Mouse (Mus musculus) fat pad, adult 2 months (tissue): ENCODE measurements around the gene Fto.

ENCODE experiments used
- DNase-seq: peaks from one replicate; pipeline ENCODE4 v3.0.0-alpha.2; 2011; ENCODE audit warnings: low read depth, low spot score; ENCODE audit errors: extremely low read depth

Gene Fto

DNA sequence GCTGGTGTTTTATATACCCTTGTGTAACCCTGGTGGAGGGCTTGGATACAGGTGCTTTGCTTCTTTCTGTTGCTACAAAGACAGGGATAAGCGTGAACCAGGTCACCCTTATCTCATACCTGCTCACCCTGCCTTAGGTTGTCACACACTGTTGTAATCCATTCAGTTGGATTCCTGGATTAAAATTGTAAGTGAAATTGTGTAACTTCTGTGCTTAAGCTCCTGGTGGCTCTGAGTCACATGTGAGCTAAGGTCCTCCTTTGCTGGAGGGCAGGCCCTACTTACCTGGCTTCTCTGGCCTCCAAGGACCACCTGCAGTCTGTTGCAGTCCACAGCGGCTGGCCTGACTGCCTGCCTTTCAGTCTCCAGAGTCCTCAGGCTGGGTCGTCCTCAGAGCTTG is 71.1 kb downstream of the Fto start:
- peak; percentile 65 for DNase-seq

GRCm38 (mm10) chr8:91385808-91386207 is 72.5 kb downstream of the Fto start:
- DNase-seq = no peak

GRCm38 (mm10) chr8:91390369-91391020 is 77.2 kb downstream of the Fto start:
- DNase-seq = no peak

- no peak for DNase-seq
Measured at GRCm38 (mm10) chr8:91392261-91392660, 78.9 kb downstream of the Fto start.

DNA sequence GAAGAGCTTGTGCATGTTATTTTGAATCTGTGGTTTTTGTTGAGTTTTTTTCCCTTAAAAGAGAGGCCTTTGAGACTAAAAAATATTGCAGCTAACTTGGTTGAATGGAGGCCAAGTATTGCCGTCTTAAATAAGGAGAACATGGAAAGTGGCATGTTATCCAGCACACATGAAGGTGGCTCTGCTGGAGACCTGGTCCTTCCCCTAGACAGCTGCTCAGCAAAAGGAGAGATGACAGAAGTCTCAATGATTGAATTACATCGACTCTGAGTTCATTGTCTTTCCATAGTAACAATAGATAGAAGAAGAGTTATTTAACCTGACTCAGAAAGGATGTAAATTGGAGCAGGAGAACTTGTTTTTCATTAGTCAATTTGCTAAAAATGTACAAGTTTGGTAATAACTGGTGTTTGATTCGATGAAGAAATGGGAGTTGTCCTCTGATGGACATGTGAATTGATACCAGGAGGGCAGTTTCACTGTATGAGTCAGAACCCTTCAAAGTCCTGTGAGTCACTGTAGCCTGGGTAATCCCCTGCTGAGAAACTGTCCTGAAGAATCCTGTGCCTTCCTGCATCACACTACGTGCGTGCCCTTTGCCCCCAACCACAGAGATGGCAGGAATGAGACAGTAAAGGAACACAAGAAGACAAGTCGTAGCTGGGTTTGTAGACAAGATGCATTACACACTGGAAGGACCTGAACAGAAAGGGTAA is 82.2 kb downstream of the Fto start:
- no peak for DNase-seq

- DNase-seq = no peak
Measured at GRCm38 (mm10) chr8:91398053-91398452, 84.7 kb downstream of the Fto start.

DNA sequence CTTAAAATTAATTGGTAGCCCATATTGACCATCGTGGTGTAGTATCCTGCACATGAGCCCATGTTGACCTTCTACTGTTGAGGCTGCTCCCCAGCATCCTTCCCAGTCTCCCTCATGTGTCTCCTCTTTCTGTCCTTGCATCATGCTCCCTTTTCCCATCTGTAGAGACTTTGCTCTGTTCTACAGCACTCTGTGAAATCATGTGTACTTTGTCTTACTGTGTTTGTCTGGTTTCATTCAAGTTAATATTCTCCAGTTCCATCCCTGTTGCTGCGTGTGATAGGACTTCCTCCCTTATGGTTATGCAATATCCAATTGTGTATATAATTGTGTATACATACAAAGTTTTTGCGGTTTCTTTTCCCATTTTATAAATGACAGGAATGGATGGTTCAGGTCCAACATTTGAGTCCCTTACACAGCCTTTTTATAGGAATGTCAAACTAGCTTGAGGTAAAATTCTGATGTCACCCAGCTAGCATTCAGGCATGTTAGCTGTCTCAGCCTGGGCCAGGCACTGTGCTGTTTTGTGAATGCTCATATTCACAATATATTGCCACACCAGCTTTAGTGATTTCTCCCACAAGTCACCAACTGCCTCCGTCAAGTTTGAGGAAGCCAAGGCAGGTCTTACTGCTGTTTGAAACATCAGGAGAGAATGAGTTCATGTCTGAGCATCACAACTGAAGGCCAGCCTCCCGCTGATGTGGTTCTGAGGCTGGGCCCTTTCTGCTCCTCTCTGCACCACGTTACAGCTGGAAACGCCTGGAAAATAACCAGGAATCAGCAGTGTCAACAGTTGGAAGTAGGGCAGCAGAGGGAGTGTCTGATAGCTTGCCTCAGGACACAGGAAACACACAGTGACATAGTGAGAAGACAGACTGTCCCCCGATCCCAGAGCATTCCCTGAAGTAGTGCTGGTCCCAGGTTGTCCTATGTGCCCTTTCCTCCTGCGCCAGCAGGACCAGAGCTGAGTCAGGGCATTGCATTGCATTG is 90.0 kb downstream of the Fto start:
- DNase-seq = no peak

DNA sequence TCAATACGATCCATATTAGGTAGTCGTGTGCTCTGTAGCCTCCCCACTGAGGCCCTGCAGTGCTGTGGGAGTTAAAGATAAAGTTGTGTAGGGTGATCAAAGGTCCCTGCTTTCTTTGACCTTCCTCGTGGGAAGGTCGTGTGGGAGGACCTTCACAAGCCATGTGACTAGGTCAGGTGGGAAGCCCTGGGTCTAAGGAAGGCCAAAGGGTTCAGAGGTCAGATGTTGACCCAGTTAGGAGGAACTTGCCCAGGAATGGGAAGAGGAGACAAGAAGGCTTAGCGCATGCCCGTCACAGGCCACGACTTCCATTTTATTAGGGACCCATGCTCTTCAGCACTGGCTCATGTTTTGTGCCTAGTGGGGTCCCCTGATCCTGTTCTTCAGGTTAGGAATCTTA is 91.0 kb downstream of the Fto start:
- no peak for DNase-seq

DNA sequence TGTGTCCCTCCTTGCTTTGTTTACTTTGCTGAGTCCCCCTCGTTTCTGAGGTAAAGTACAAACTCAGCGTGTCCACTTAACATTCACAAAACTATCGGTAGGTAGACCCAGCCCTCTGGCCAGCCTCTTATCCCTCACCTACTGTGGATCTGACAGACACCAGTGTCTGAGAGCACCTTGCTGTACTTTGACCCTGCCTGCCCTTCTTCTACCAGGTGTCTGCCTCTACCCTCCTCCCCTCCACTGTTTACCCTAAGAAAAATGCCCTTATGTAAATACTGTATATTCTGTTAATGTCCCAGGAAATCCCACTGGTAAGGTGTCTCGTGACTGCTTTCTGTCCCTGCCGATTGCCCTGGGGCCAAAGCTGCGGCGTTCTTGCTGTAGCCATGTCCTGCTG is 91.8 kb downstream of the Fto start:
- no peak for DNase-seq

GRCm38 (mm10) chr8:91406624-91407290 is 93.4 kb downstream of the Fto start:
- no peak for DNase-seq

GRCm38 (mm10) chr8:91407880-91408279 is 94.6 kb downstream of the Fto start:
- no peak for DNase-seq

DNA sequence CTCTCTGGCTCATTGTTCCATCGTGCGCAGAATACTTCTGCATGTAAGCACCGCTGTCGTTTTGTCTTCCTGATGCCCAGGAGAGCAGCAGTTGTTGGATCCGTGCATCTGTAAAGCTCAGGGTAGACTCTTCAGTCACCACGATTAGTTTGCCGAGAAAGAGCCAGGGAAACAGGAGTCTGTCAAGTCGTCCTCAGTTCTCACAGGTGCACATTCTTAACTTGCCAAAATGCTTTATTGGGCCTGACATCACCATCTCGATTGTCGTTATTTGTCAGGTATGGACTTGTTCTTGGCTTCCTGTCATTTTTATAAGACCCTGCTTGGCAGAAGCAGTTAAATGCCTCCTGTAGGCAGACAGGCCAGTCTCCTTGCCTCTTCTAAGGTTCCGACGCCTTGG is 96.7 kb downstream of the Fto start:
- DNase-seq = peak; percentile 37

DNA sequence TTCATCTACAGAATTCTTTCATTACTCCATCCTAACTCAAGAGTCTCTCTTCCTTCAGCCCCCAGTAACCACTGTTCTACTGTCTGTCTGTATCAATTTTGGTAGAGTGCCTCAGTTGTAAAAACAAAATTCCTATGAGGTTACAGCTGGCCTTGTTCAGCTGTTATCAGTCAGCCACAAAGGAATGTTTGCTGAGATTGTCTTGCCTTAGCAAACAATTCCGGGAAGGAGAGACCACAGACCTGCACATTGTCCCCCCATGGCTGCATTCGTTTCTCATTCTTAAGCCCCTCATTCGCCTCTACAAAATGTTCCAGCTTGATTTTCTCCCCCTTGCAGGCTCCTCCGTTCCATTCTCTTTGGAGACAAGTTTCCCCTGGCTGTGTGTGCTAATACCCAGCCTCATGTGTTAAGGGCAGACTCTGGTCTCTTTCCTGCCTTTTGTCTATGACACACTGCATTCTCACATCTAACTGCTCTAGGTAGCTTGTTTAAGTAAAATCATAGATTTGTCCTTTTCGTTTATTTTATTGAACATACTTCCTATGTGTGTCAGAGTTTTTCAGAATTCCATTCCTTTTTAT is 111.3 kb downstream of the Fto start:
- no peak for DNase-seq

GRCm38 (mm10) chr8:91425251-91425866 is 112.0 kb downstream of the Fto start:
- no peak for DNase-seq

- no peak for DNase-seq
Measured at GRCm38 (mm10) chr8:91426496-91426895, 113.2 kb downstream of the Fto start.

GRCm38 (mm10) chr8:91430333-91430940 is 117.1 kb downstream of the Fto start:
- no peak for DNase-seq

- DNase-seq = no peak
Measured at GRCm38 (mm10) chr8:91436036-91436435, 122.7 kb downstream of the Fto start.

GRCm38 (mm10) chr8:91443911-91444310 is 130.6 kb downstream of the Fto start:
- no peak for DNase-seq

DNA sequence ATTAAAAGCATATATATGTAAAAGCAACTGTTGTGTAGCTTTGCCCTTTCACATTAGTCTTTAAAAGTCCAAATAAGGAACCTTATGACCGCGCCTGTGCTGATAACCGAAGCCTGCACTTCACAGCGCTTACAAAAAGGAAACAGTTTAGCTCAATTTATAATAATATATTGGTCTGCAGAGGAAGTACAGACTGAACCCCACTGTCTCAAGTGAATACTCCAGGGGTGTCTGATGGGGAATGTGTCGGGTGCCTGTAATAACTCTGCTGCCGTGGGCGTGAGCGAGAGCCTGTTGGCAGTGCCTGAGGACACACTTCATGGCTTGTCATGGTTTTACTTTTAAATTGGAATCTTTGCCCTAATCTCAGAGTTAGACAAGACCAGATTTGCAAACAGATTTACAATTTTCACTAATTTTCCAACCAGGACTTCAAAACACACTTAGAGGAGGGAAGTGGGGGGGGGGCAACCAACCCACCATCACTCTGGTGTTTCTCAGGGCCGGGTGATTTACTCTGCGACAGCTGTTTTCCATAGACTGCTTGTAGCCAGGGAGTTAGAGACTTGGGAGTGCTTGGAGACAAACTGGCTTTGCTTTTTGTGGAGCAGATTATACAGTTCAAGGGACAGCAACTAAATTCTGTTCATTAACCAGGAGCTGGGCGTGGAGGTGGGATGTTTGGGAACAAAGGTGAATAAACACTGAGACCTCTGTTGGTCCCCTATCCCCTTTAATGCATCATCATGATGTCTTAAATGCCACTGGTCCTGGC is 131.5 kb downstream of the Fto start:
- no peak for DNase-seq
